Mouse (Mus musculus): ENCODE results near the gene Use1.
"Not testable (repeated sequence)": the region's sequence is repeated elsewhere in the genome, so short reads cannot be mapped to it uniquely, and the experiment has no call there.

The Use1 gene

DNA sequence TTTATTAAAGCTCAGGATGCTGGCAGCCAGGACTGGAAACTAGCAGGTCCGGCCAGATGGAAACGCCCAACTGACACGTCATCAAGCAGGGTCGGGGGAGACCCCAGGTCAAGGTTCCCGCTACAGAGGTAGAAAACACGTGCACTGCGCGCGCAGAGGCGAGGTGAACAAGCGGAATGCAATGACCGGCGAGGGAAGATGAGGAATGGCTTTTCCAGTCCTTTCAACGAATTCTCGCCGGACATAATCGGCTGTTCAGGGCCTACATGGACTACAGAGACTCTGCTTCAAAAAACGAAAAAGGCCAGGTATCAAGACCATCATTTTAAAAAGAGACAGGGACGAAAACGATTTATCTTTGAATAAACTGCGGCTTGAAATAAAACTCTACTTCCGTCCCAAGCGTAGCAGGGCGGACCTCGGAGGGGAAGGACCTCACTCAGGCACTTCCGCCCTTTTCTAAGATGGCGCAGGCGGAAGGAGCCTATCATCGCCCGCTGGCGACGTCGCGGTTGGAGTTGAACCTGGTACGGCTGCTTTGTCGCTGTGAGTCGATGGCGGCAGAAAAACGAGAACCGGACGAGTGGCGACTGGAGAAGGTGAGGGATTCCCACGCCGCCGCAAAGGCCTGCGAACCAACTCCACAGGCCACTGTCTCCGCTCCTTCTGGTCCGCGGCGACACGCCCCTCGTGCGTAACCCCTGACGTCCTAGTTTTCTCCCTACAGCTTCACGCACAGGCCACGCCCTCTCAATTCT lies at the start of gene Use1:
TSS of gene Use1 (plus strand) at position 78 of the 758 bp plus-strand sequence.
- DNase-seq = peak; percentile 93

DNA sequence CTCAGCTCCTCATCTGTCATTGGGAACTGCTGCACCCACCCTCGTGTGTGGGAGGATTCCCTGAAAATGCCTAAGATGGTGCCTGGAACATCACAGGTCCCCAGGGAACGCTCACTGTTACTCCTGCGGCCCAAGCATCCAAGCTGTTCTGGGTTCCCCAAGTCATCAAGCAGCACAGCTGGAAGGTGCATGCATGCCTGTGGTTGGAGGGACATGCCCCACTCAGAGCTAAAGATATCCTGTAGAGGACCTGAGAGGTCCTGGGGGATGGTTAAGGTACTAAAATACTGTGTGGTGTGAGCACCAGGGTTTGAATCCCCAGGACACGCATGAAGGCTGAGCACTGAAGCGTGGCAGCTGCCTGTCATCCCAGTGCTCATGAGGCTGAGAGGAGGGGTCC lies 48.0 kb upstream of the Use1 start:
- not testable (repeated sequence) for DNase-seq

DNA sequence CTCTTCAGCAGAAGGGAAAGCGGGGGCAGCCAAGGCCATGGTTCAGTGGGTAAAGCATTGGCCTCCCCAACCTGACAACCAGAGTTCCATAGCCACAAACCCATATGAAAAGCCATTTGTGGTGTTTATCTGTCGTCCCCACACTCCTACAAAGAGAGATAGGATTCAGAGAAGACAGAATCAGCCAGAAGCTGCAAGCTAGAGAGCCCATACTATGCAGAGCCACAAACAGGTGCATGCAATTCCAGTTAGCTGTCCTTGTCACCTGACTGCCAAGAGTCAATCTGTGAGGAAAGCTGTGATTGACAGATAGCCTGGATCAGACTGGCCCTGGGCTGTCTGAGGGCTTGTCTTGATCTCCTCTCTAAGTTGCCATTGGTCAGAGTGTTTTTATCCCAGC lies 46.9 kb upstream of the Use1 start:
- not testable (repeated sequence) for DNase-seq

DNA sequence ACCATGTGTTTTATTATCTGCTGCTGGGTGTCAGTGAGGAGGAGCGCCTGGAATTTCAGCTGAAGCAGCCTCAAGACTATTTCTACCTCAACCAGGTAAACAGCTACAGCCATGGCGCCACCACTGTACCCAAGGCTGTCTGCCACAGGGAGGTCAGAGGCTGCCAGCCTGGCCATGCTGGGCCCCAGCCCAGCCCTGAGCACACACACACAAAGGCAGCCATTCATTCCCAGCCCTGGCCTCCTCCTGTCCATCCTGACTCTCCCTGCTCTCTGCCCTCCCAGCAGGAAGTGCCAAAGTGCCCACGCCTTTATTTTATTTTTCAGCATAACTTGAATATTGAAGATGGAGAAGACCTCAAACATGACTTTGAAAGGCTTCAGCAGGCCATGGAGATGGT lies 43.7 kb upstream of the Use1 start:
- DNase-seq = no peak

DNA sequence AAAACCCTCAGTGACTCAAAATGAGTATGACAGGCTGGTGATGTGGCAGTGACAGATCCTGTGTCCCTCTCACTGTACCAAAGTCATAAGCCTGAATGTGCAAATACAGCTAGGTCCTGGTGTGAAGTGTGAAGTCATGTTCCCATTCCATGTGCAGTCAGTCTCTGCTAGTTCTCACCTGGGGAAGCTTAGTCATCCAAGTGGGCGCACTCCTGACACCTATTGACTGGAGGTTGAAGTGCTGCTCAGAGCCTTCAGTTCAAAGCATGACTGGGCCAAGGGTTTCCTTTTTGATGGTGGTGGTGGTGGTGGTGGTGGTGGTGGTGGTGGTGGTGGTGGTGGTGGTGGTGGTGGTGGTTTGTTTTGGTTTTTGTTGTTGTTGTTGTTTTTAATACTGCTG lies 41.8 kb upstream of the Use1 start:
- DNase-seq = no peak

DNA sequence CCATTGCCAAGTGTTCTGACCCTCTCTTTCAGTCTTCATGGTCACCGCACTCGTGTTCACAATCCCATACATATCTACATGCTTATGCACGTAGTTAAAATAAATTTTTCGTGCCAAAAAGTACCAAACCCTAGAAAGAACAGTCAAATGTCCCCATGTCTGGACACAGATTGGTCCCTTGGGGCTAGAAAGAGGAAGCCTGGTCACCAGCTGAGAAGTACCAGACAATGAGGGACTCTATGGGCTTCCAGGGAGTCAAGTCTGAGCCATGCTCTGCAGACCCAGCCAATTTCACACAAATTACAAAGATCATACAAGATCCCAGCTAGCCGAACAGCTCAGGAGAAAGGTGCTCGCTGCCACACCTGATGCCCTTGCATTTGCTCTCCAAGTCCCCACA lies 28.8 kb upstream of the Use1 start:
- not testable (repeated sequence) for DNase-seq

DNA sequence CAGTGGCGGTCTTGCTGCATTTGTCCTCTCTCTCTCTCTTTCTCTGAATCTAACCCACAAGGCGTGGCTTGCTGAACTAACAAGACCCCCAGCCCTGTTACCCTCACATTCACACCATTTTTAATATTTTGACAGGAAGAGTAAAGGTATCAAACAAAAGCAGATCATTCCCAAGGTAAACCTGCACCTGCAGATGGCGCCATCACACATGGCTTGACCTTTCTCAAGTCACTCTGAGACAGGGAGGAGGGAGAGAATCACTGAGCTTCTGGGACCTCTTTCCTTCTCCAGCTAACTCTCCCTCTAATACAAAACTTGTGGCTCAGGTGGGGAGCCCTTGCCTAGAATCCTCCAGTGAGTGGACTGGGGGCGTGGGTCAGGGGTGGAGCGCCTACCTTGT lies 26.0 kb upstream of the Use1 start:
- DNase-seq = no peak

DNA sequence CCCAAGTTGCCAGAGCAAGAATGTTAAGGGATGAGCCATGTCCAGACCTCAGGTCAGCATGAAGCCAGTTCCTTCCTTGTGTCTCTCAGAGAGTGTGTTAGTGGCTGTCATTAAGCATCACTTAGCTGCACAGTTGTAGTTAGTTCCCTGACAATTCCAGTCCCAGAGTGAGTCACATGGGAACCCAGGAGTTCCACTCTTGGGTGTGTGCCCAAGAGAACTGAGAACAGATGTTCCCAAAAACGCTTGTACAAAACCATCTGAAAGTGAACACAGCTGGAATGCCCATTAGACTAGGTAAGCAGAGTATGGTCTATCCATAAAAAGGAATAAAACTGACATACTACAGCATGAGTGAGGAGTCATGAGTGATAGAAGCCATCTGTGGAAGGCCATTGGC lies 20.1 kb upstream of the Use1 start:
- no peak for DNase-seq

DNA sequence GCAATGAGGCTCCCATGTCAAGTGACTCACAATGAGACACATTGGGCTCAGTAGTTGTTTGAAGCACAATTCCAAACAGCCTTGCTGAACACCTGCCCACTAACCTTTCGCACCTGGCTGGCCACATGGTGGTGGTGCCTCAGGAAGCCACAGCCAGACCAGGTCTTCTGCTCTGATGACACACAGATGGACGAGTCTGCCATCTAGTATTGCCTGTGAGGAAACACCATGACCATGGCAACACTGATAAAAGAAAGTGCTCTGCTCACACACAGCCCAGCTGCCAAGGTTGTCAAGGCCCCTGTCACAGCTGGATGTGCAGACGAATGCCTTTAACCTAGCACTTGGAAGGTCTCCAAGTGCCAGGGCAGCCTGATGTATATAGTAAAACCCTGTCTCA lies 15.5 kb upstream of the Use1 start:
- no peak for DNase-seq

DNA sequence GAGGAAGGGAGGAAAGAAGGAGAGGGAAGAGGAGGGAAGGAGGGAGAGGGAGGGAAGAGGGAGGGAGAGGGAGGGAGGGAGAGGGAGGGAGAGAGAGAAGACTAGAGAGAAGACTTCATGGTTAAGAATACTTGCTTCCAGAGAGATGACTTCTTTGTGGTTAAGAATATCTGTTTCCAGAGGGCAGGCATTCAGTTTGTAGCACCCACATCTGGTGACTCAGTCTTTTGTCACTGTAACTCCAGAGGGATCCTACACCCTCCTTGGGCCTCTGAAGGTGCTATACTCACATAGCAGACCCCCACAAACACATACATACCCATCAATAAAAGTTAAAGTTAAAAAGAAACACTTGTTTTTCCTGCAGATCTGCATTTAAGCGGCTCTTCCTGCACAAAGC lies 15.1 kb upstream of the Use1 start:
- DNase-seq = no peak

DNA sequence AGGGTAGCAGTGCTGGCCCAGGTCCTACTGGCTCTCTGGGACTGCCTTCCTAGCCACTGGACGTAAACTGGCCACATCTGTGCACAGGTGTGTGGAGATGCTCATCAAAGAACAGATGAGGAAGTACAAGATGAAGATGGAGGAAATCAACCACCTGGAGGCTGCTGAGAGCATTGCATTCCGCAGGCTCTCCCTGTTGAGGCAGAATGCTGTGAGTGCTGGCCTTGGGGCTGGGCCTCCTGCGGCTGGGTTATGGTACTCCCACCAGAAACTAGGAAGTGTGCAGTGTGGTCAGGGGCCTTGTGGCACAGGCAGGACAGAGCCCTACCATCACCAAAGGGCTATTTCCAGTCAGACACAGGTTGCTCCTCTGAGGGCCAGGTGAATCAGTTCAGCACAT lies 8.6 kb upstream of the Use1 start:
- DNase-seq = no peak

DNA sequence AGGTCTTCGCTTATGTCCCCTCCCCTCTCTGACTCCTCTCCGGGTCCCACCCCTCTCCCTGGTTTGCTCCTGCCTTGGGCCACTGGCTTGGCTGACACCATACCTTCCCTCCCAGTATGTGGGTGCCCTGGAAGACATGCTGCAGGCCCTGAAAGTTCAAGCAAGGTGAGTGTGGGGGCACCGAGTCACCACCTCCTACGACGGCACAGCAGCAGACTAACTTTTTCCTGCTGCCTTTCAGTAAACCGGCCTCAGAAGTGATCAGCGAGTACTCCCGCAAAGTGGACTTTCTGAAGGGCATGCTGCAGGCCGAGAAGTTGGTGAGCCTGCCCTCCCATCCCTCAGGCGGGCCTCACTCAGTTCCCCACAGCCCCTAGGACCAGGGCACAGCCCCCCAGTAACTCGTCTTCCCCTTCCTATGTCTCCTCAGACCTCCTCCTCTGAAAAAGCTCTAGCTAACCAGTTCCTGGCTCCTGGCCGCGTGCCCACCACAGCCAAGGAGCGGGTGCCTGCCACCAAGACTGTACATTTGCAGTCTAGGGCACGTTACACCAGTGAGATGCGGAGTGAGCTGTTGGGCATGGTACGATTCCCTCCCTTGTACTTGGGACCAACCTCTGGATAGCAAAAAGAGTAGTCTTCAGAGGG lies 1.0 kb downstream of the Use1 start:
- DNase-seq = no peak

DNA sequence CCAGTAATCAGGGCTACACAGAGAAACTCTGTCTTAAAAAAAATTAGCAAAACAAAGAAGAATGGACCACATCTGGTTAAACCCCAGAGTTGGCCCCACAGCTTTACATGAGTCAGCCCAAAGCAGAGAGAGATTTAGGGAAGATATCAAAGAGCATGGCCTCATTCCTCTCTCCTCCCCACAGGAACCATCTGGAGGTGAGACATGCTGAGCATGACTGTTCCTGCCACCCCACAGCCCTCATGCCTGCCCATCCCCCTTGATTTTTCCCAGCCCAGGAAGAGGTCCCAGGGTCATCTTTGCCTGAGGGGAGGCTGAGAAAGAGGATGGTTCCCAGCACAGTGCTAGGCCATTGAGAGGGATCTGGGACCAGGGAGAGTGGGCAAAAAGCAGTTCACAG lies 1.7 kb downstream of the Use1 start:
- DNase-seq = no peak

DNA sequence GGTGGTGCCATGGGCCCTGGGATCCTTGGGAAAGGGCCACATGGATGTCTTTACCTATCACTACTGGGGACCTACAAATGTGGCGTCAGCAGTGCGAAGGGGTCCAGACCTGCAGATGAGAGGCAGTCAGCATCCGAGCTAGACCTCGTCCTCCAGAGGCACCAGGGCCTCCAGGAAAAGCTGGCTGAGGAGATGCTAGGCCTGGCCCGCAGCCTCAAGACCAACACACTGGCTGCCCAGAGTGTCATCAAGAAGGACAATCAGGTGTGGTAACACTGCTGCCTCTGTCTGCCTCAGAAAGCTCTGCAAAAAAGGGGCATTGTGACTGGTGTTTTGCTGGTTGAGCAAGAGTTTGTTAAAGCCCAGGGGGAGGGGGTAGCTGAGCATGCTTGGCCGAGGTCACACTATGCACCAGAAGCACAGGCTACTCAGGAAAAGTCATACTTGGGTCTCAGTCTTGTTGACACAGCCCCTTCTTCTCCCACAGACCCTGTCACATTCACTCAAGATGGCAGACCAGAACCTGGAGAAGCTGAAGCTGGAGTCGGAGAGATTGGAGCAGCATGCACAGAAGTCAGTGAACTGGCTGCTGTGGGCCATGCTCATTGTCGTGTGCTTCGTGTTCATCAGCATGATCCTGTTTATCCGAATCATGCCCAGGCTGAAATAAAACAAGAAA lies 2.5 kb downstream of the Use1 start:
- DNase-seq = no peak

DNA sequence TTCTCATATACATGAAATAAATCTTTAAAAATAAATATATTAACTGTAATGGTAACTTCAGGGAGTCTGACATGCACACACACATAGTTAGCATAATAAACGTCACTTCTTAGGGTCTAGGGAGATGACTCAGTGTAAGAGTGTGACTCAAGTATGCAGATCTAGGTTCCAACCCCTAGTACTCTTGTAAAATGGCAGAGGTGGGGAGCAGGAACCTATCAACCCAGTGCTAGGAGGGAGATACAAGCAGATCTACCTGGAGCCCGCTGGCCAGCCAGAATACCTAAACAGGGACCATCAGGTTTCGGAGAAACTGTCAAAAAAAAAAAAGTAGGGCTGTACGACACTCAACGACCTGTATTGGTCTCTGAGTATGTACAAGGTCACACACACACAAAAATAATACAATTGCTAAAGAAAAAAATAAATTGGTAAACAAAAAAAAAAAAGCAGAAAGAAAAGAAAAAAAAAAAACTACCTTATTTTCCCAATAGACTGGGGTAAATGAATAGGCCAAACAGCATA lies 4.1 kb downstream of the Use1 start:
- no peak for DNase-seq

DNA sequence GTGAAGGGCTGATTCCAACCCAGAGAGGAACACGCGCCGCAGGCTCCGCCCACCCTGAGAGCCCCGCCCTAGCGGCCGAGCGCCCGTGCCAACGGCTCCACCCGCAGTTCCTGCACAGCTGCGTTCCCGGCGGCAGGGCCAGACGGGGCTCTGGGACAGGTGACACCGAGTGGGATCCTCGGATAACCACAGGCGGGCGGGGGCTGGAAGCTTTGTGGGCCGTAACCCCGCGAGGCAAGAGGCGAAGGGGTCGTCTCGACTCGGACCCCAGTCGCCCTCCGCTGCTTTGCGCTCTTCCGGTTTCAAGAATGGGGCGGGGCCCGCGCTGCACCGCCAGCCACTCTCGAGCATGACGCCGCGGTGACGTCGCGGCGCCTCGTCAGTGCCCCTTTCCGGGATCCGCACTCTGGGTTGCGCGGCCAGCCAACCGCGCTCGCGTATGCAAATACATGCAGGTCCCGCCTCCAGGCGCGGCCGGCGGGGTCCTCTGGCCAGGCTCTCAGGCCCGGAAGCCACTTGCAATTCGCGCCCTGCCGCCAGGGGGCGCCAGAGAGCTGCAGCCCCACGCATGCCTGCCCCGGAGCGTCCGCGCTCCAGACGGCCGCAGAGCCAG lies 4.7 kb downstream of the Use1 start, which contains the start of gene Ocel1:
TSS of gene Ocel1 (plus strand) at position 63 of the 613 bp plus-strand sequence.
- DNase-seq = peak; percentile 99

DNA sequence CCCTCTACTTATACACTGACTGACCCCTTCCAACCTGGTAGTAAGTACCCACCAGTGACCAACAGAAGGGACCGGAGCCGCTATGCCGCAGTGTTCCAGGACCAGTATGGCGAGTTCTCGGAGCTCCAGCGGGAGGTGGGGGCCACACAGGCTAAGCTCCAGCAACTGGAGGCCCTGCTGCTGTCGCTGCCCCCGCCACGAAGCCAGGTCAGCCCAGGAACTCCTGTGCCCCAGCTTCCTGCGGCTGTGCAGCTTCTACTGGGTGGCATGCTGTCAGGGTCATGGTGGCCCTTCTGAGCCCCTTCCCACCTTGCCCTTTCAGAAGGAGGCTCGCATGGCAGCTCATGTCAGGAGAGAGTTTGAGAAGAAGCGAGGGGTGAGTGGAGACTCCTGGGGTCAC lies 5.8 kb downstream of the Use1 start:
- DNase-seq = no peak

DNA sequence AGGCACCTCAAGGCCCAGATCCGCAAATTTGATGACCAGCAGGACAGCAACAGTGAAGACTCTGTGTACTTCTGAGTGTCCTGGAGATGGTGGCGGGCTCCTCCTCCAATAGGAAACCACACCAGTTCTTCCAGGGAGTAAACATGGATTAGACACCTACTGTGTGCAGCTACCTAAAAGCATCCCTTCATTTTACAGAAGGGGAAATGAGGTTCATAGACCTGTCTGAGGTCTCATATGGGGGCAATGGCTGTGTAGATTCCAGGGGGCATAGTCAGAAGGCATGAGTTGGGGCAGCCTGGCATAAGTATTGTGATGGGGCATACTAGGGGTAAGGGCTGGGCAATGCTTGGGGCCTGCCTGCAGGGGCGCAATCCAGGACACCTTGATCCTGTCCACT lies 6.4 kb downstream of the Use1 start:
- no peak for DNase-seq

DNA sequence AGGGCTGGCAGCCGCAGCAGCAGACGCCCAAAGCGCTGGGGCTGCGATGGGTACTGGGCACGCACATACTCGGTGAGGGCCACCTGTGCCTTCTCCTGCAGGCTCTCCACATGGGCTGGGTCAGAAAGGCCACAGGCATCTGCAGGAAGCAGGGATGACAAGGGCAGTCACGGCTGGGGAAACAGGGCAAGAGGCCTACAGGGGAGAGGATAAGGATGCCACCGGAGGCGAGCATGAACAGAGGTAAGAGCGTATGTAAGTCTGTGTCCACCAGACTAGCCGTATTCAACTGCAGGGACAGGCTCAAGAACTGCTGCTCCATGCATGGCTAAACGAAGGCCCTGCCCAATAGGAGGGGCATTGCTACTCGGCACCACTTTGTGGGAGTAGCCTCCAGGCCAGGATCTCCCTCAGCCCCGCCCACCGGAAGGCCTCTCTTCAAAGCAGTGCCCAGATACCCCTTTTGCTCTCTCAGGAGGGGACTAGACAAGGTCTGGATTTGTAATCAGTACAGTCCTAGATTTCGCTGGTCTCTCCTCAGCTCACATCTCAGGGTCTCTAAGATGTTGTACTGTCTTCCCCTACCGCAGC lies 8.1 kb downstream of the Use1 start:
- no peak for DNase-seq

DNA sequence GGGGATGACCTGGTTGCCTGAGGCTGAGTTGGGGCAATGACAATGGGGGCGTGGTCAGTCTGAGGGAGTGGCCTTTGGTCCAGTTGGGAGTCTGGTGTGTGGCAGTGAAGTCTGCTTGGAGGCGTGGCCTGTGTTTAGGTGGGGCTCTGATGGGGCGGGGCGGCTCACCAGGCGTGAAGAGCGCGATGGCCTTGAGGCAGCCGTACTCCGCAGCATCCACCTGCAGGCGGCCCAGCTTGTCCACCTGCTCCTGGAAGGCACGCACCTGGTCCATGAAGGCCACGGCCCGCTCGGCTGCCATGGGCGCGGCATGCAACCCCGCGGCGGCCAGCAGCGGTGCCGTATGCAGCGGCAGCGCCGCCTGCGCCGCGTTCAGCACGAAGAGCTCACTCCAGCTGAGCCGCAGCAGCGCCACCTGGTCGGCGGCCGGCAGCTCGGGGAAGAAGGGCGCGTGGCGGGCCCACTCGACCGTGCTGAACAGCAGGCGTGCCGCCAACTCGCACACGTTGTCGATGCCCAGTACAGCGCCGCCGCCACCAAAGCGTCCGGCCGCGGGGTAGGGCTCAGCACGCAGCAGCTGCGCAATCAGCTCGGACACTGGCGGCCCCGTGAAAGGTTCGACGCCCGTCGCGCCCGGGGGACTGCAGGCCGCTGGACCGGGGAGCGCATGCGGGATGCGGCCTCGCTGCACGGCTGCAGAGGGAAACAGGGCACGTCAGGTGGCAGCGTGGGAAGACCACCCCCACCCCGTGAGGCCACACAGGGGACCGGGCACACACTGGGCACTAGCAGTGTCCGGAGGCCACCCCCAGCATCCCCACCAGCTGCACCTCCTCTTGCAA lies 9.2 kb downstream of the Use1 start:
- peak; percentile 75 for DNase-seq

DNA sequence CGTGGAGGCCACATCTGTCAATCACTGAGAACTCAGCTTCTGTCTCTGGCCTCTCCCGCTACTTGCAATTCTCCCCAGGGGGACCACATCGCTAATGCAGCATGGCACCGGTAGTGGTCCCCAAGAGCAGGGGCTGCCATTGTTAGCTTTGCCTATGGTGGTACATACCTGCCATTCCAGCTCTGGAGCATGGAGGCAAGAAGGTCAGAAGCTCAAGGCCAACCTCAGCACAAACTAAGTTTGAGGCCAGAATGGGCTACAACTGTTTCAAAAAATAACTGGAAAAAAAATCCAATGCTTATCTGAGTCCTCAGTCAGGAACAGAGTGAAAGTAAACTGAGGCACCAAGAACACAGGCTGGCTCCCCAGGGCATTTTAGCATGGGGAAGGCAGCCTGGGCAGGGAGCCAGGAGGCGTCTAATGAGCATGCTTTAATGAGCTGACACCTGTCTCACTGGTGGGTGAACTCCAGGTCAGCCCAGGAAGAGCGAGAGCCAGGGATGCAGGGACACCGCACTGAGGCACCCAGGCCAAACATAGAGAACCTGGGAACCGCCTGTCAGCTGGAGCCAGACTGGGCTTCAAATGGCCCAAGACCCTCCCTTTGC lies 9.9 kb downstream of the Use1 start:
- DNase-seq = no peak

DNA sequence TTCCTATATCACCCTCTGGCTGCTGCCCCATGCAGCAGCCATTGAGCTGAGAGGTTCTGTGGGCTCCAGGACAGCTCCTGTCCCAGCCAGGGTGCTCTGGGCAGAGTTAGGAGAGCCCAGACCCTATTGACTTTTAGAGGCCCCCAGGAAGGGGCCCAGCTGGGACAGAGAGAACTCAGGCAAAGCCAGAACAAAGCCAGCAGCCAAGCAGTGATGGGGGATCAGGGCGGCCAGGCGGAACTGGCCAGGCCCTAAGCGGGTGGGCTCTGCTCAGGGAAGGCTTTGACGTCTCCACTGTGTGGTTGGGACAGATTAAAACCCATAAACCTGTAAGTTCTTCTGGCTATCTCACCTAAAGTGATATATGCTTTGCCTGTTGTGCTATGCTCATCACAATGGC lies 12.4 kb downstream of the Use1 start:
- no peak for DNase-seq

All from right cerebral cortex, adult 18-20 months (tissue).